Mouse (Mus musculus): ENCODE results near the gene D630003M21Rik. TPM values are rescaled to one million over a fixed set of nuclear protein-coding genes. Genes with fewer than 3 reads are reported as not detected.

Gene D630003M21Rik
- polyA plus RNA-seq, 1 experiment from 2014 or later, result 9.1 TPM

DNA sequence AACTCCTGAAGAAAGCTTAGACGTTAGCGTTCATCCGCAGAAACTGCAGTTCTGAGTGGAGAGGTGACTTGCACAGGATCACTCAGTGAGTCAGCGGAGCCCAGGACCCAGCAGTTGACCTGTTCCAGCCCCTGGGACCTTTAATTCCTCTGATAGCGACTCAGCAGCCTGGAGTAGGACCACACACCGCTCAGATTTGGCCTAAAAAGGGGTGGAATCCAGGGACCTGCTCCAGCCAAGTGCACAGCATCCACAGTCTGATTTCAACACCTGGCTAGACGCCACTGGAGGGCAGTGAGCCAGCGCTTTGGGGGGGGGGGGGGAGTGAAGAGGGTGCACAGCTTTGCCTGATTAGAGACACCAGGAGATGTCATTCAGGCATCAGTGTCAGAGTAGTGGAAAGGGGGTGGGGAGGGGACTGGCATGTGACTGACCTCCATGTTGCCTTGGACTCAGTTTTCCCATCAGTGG is 60.2 kb downstream of the D630003M21Rik start:
- ATAC-seq (ENCODE audit: insufficient read depth), result peak; percentile 76
- no peak overlapping the region for H3K4me2 ChIP-seq

DNA sequence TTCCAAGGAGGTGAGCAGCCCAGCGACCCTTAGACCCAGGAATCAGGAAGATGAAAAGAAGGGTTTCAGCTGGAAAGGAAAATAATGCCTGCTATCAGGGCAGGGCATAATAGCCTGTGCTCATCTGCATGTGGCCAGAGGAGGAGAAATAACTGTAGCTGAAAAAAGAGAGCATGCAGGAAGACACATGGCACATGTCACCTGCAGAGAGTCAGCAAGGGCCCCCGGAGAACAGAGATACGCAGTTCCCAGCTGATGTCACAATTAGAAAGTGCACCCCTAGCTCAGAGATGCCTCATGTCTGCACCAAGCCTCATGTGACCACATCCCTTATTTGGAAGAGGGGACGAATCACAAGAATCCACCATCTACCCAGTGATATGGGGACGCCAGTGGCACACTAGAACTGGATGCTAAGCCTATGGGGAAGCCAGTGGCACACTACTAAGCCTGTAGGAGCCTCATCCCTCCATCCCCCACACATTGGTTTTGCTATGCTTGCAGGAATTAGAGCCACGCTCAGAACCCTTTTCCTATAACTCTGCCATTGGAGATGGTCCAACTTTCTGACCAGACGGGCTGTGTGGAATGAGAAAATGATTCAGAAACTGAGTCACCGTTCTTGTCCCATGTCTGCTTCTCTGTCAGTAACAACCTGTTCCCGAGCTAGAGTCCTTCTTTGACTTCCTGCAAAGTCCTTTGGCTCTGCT is 61.4 kb downstream of the D630003M21Rik start:
- peaks cover 3% of the 10 kb centered on the region for H3K4me1 ChIP-seq (ENCODE audit: insufficient read depth)
- H3K27ac ChIP-seq (ENCODE audit: low read depth), result no peak overlapping the region
- no peak overlapping the region for H3K9ac ChIP-seq
- H3K4me2 ChIP-seq, result no peak overlapping the region
- 47% methylated on average over 9 of the region's 9 CpGs for WGBS
- TF ChIP-seq CTCF (IDR thresholded peaks at IDR 0.05; ENCODE audit: low read depth), result no peak
- no peaks in the 10 kb centered on the region for H3K27me3 ChIP-seq (ENCODE audit: insufficient read depth, low read length)
- DNase-seq (peak; percentile 64), ATAC-seq (ENCODE audit: insufficient read depth) (no peak)
- H3K36me3 ChIP-seq (ENCODE audit: insufficient read depth), result no peaks in the 10 kb centered on the region
- no peaks in the 10 kb centered on the region for H3K9me3 ChIP-seq (ENCODE audit: low read depth, low read length)
- H3K4me3 ChIP-seq (ENCODE audit: low read depth, low read length), result no peak overlapping the region

More for the DNA sequence above, 60.2 kb downstream of the D630003M21Rik start:
- no peaks in the 10 kb centered on the region for H3K27me3 ChIP-seq (ENCODE audit: insufficient read depth, low read length)
- 39% methylated on average over 8 of the region's 8 CpGs for WGBS
- TF ChIP-seq CTCF (IDR thresholded peaks at IDR 0.05; ENCODE audit: low read depth), result 0 out of 2 replicates have a peak, but pooled peaks have one; percentile 6
- no peaks in the 10 kb centered on the region for H3K9me3 ChIP-seq (ENCODE audit: low read depth, low read length)
- H3K4me3 ChIP-seq (ENCODE audit: low read depth, low read length), result no peak overlapping the region
- peak; percentile 55 for DNase-seq
- no peak overlapping the region for H3K9ac ChIP-seq
- H3K36me3 ChIP-seq (ENCODE audit: insufficient read depth), result no peaks in the 10 kb centered on the region
- H3K4me1 ChIP-seq (ENCODE audit: insufficient read depth), result peaks cover 3% of the 10 kb centered on the region
- peak overlapping the region; percentile 49 for H3K27ac ChIP-seq (ENCODE audit: low read depth)

DNA sequence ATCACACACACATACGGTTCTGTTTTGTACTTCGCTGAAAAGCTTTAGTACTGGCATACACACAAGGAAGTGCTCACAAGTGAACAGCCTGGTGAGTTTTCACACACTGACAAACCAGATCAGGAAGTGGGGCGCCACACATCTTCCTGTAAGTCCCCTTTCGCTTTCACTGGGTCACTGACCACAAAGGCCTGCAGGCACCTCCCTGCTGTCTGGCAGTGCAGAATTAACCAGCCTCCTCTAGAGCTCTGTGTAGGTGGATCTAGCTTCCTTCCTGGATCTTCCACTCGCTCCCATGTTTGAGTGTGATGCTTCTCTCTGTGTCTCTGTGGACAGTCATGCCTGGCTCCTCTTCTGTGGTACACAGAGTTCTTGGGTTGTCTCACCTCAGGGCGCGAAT is 62.4 kb downstream of the D630003M21Rik start:
- no peak for TF ChIP-seq CTCF (IDR thresholded peaks at IDR 0.05; ENCODE audit: low read depth)
- Histone ChIP-seq H3K4me2 (no peak overlapping the region), H3K9me3 (ENCODE audit: low read depth, low read length) (no peaks in the 10 kb centered on the region), H3K27me3 (ENCODE audit: insufficient read depth, low read length) (no peaks in the 10 kb centered on the region), H3K36me3 (ENCODE audit: insufficient read depth) (no peaks in the 10 kb centered on the region), H3K27ac (ENCODE audit: low read depth) (no peak overlapping the region), H3K4me1 (ENCODE audit: insufficient read depth) (peaks cover 3% of the 10 kb centered on the region), H3K4me3 (ENCODE audit: low read depth, low read length) (no peak overlapping the region), H3K9ac (no peak overlapping the region)
- DNase-seq (no peak), ATAC-seq (ENCODE audit: insufficient read depth) (no peak)
- 78% methylated on average over 7 of the region's 7 CpGs for WGBS

DNA sequence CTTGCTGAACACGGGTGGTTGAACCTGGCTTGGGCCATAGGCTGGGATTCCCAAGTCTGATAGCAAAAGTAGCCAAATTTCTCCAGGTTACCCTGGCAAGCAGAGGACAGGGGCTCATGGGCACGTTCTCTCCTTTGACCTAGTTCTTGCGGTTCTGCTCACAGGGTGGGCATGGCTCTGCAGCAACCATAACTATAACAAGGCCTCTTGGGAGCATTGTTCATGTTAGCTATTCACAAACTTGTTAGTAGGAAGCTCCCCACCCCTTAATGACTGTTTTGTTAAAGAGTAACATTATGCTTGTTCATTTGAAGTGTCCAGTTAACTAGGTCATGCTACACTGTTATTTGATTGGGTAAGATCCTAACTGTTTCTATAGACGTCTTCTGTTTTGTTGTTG is 63.2 kb downstream of the D630003M21Rik start:
- TF ChIP-seq CTCF (IDR thresholded peaks at IDR 0.05; ENCODE audit: low read depth), result no peak
- Histone ChIP-seq H3K27ac (ENCODE audit: low read depth) (no peak overlapping the region), H3K4me3 (ENCODE audit: low read depth, low read length) (no peak overlapping the region), H3K36me3 (ENCODE audit: insufficient read depth) (no peaks in the 10 kb centered on the region), H3K4me2 (no peak overlapping the region), H3K4me1 (ENCODE audit: insufficient read depth) (peaks cover 3% of the 10 kb centered on the region), H3K9ac (no peak overlapping the region), H3K27me3 (ENCODE audit: insufficient read depth, low read length) (no peaks in the 10 kb centered on the region), H3K9me3 (ENCODE audit: low read depth, low read length) (no peaks in the 10 kb centered on the region)
- 85% methylated on average over 4 of the region's 4 CpGs for WGBS
- no peak for DNase-seq
- no peak for ATAC-seq (ENCODE audit: insufficient read depth)

DNA sequence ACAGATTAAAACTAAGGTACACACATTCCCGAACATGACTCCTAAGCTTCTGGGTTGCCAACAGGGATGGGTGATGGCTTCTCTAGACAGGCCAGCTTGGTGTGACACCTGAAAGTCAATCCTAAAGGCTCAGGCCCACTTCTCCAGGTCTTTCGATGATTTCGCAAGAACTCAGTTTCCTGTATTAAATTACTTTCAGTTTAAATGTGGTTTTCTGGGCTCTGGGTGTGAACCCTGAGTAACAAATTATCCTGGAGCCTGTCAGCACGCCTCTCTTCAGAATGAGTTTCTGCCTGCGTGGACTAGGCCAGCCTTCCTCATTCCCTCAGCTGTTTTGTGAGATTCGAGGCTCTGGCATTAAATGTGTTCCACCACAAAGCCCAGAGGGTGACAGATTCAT is 66.0 kb downstream of the D630003M21Rik start:
- WGBS, result 59% methylated on average over 6 of the region's 6 CpGs
- Histone ChIP-seq H3K9ac (no peak overlapping the region), H3K4me1 (ENCODE audit: insufficient read depth) (peaks cover 11% of the 10 kb centered on the region; the same call in 1 of the 2 replicates), H3K27ac (ENCODE audit: low read depth) (no peak overlapping the region), H3K9me3 (ENCODE audit: low read depth, low read length) (no peaks in the 10 kb centered on the region), H3K36me3 (ENCODE audit: insufficient read depth) (no peaks in the 10 kb centered on the region), H3K4me3 (ENCODE audit: low read depth, low read length) (no peak overlapping the region), H3K27me3 (ENCODE audit: insufficient read depth, low read length) (no peaks in the 10 kb centered on the region), H3K4me2 (no peak overlapping the region)
- DNase-seq, result no peak
- TF ChIP-seq CTCF (IDR thresholded peaks at IDR 0.05; ENCODE audit: low read depth), result no peak
- no peak for ATAC-seq (ENCODE audit: insufficient read depth)

DNA sequence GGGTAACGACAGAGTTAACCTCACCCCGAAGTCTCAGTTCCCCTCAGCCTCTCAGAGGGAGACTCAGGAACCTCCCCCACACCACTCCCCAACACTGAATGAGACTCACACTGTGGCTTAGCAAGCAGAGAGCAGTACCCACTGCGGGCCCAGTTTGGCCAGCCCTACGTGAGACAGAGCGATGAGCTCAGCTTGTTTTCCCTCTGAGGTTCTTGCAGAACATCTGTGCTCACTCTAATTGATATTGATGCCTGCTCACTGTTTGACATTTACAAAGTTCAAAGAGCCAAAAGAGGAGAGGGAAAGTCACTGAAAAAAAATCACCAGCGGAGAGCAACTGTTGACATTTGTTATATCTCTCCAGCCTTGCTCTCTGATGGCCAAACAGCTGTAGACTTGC is 67.3 kb downstream of the D630003M21Rik start:
- Histone ChIP-seq H3K4me1 (ENCODE audit: insufficient read depth) (0 out of 2 replicates have a peak, but pooled peaks cover 11% of the 10 kb centered on the region), H3K9me3 (ENCODE audit: low read depth, low read length) (no peaks in the 10 kb centered on the region), H3K4me2 (no peak overlapping the region), H3K27me3 (ENCODE audit: insufficient read depth, low read length) (no peaks in the 10 kb centered on the region), H3K36me3 (ENCODE audit: insufficient read depth) (no peaks in the 10 kb centered on the region), H3K9ac (no peak overlapping the region), H3K4me3 (ENCODE audit: low read depth, low read length) (no peak overlapping the region), H3K27ac (ENCODE audit: low read depth) (no peak overlapping the region; the same call in 1 of the 2 replicates)
- WGBS, result 55% methylated on average over 6 of the region's 6 CpGs
- TF ChIP-seq CTCF (IDR thresholded peaks at IDR 0.05; ENCODE audit: low read depth), result no peak
- ATAC-seq (ENCODE audit: insufficient read depth) (no peak; the same call in 1 of the 2 replicates), DNase-seq (peak; percentile 61)

DNA sequence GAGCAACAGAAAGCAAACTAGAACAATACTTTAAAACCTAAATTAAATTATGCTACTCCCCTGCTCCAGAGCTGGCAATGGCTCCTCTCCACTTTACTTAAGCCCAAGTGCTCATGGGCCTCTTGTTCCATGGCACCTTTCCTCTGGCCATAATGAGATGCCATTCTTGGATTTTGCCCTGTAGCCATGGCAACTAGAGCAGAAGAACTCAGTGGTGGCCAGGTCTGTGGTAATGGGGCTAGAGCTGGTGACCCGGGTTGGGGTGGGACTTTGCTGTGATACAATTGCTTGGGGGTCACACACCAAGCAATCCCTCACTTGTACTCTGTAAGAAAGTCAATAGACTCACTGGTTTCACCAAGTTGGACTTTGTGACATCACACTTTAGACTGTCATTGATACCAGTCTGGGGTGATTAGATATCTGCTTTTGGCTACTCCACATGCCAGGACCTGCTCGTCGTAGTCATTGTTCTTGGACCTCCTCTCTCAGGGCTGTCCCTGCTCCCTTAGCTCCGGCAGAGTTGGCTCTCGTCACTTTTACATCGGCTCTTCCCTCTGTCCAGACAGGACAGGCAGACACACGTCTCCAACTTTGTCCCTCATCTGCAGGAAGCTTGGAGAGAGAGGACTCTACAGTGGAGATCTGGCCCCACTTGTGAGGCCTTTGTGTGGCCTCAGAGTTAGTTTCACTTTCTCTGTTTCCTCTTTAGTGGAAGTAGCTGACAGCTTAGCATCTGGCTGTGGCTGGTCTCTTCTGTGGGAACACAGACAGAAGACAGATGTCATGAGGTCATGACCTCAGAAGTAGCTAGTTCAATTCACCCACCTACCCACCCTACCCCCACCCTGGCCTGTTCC is 69.4 kb downstream of the D630003M21Rik start:
- no peaks in the 10 kb centered on the region for H3K9me3 ChIP-seq (ENCODE audit: low read depth, low read length)
- WGBS, result 40% methylated on average over 7 of the region's 7 CpGs
- no peak overlapping the region for H3K4me3 ChIP-seq (ENCODE audit: low read depth, low read length)
- DNase-seq, result peak; percentile 58
- peak overlapping the region; percentile 62; the same call in 1 of the 2 replicates for H3K27ac ChIP-seq (ENCODE audit: low read depth)
- no peak overlapping the region; the same call in 1 of the 2 replicates for H3K9ac ChIP-seq
- H3K4me2 ChIP-seq, result peak overlapping the region; percentile 37
- no peak for TF ChIP-seq CTCF (IDR thresholded peaks at IDR 0.05; ENCODE audit: low read depth)
- no peaks in the 10 kb centered on the region for H3K36me3 ChIP-seq (ENCODE audit: insufficient read depth)
- ATAC-seq (ENCODE audit: insufficient read depth), result peak; percentile 48; the same call in 1 of the 2 replicates
- H3K27me3 ChIP-seq (ENCODE audit: insufficient read depth, low read length), result no peaks in the 10 kb centered on the region
- H3K4me1 ChIP-seq (ENCODE audit: insufficient read depth), result peaks cover 13% of the 10 kb centered on the region; the same call in 1 of the 2 replicates

Data from lung, embryonic 14.5 days (tissue).